Mouse (Mus musculus) testis, adult 2 months (tissue): ENCODE data around the gene Ahrr.

Experiments used
- CTCF ChIP-seq: fragments of 200-500 bp; IDR thresholded peaks from 2 replicates; pipeline ENCODE4 v1.5.1; 2012; ENCODE audit warnings: low read depth, mild to moderate bottlenecking, inconsistent platforms, low read length, moderate library complexity; ENCODE audit not compliant: control insufficient read depth, insufficient read depth, insufficient replicate concordance
- POLR2A ChIP-seq: fragments of 200-500 bp; IDR thresholded peaks from 2 replicates; pipeline ENCODE4 v1.6.1; 2012; ENCODE audit warnings: low read depth, mild to moderate bottlenecking, inconsistent platforms, low read length, moderate library complexity; ENCODE audit not compliant: control insufficient read depth

DNA sequence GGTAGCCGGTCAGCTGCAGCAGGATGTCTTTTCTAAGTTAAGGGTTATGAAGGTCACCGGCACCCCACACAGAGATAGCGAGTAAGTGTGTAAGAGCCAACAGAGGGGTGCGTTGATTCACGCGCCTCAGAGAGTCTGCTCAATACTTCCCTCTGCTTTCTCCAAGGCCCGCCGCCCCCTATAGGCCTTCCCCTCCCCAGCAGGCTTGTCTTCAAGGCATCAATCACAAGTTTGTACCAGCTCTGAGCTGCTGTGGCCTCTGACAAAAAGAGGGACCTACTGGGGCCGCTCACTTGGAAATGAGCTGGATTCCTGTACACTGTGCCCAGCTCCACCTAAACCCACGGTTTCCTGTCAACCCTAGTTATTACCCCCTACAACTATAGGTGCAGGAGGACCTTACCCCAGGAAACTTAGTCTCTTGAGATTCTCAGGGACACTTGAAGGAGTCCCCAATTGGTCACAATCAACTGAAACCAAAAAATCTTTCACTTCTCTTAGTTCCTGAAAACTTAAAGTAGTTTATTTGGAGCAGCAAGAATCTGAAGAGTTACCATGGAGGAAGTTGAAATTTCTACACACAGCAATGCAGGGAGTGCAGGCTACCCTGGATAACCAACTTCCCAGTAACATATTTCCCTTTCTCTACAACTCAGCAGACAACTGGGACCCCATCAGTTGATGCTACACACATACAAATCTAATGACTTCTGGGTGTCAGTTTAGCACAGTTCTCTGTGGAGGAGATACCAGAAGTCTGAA is 31.7 kb downstream of the Ahrr start:
- TF ChIP-seq CTCF = no peak
- TF ChIP-seq POLR2A = no peak
